Mouse (Mus musculus) heart, embryonic 13.5 days (tissue): ENCODE data around the gene Fam129a. TPM values are rescaled to one million over a fixed set of nuclear protein-coding genes. Genes with fewer than 3 reads are reported as not detected.

Source experiments
- ATAC-seq: fragments of 200-750 bp; cut with Nextera tagmentation; 2 replicates; pipeline ENCODE4 v1.8.0; 2017; ENCODE audit warnings: moderate TSS enrichment; ENCODE audit not compliant: insufficient number of reproducible peaks, low FRiP score, low TSS enrichment; ENCODE audit errors: extremely low read depth
- H3K27ac ChIP-seq: fragments of 300-500 bp; sonication (generic); replicated peaks from 2 replicates; pipeline ENCODE4 v1.5.1; 2015; ENCODE audit warnings: moderate library complexity, mild to moderate bottlenecking, inconsistent platforms
- H3K27me3 ChIP-seq: fragments of 300-500 bp; sonication (generic); replicated peaks from 2 replicates; pipeline ENCODE4 v1.6.1; 2015; ENCODE audit warnings: mild to moderate bottlenecking, inconsistent platforms
- H3K36me3 ChIP-seq: fragments of 300-500 bp; sonication (generic); 2 replicates; pipeline ENCODE4 v1.6.1; 2015; ENCODE audit warnings: mild to moderate bottlenecking, inconsistent platforms
- H3K4me1 ChIP-seq: fragments of 300-500 bp; sonication (generic); 2 replicates; pipeline ENCODE4 v1.6.1; 2015; ENCODE audit warnings: inconsistent platforms
- H3K4me2 ChIP-seq: fragments of 300-500 bp; sonication (generic); 2 replicates; pipeline ENCODE4 v1.6.1; 2015; ENCODE audit warnings: inconsistent platforms, mild to moderate bottlenecking, moderate library complexity
- H3K4me3 ChIP-seq: fragments of 300-500 bp; sonication (generic); 2 replicates; pipeline ENCODE4 v1.5.1; 2015; ENCODE audit warnings: moderate library complexity, mild to moderate bottlenecking, inconsistent platforms
- H3K9ac ChIP-seq: fragments of 300-500 bp; sonication (generic); 2 replicates; pipeline ENCODE4 v1.6.1; 2015; ENCODE audit warnings: inconsistent platforms, mild to moderate bottlenecking, moderate library complexity
- H3K9me3 ChIP-seq: fragments of 300-500 bp; sonication (generic); 2 replicates; pipeline ENCODE4 v1.6.1; 2016; ENCODE audit warnings: inconsistent platforms
- WGBS: fragments of 180-500 bp; shearing (Covaris S2); methylation state at CpG from one replicate; pipeline ENCODE4 v1.1.7; 2015; ENCODE audit warnings: mixed read lengths; 5-methylcytosine and 5-hydroxymethylcytosine counted together
- polyA plus RNA-seq: library from polyadenylated mRNA; unstranded; fragments of >200 nt; fragmentation: Nextera tagmentation; extraction: Ambion mirVana; gene quantifications from 2 replicates; pipeline ENCODE4 v1.2.1, GENCODE M21; 2015

Fam129a gene
- polyA plus RNA-seq, 1 experiment from 2014 or later, result 4.7 TPM

- H3K9me3 ChIP-seq, result no peaks in the 10 kb centered on the region
- no peak overlapping the region for H3K9ac ChIP-seq
- H3K36me3 ChIP-seq, result no peaks in the 10 kb centered on the region
- no peak overlapping the region for H3K4me3 ChIP-seq
- ATAC-seq, result no peak
- no peaks in the 10 kb centered on the region for H3K27me3 ChIP-seq
- H3K27ac ChIP-seq, result no peak overlapping the region
- H3K4me2 ChIP-seq, result no peak overlapping the region
- H3K4me1 ChIP-seq, result peaks cover 39% of the 10 kb centered on the region
- WGBS, result 75% methylated on average over 7 of the region's 7 CpGs
These were observed 86.1 kb downstream of the Fam129a start for GRCm38 (mm10) chr1:151657042-151657605.

DNA sequence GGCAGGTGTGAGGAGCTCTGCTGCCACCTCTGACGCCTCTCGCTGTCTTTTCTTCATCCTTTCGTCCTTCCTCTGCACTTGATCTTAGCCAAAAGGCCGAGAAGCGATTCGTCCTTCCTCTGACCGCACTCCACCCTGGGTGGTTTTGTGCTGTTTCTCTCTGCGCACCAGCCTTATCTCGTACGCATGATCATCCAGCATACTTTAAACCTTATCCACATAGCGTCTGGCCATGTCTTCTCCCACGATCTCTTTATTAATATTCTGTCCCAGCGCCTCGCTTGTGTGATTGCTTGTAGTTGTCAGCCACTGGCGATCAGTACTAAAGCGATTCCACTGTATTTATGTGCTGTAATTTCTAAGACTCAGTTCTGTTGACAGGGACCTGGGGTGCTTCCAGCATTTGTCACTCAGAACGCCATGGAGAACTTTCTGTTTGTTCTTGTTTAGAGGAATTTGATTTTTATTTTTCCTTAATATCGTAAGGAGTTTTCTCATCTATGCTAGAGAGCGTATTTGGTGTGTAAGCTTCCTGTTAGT is 87.4 kb downstream of the Fam129a start:
- no peak overlapping the region for H3K4me2 ChIP-seq
- H3K4me3 ChIP-seq, result no peak overlapping the region
- no peak overlapping the region for H3K9ac ChIP-seq
- H3K9me3 ChIP-seq, result no peaks in the 10 kb centered on the region
- no peak overlapping the region for H3K27ac ChIP-seq
- H3K4me1 ChIP-seq, result peaks cover 36% of the 10 kb centered on the region
- WGBS, result 73% methylated on average over 19 of the region's 19 CpGs
- no peaks in the 10 kb centered on the region for H3K27me3 ChIP-seq
- no peaks in the 10 kb centered on the region for H3K36me3 ChIP-seq
- ATAC-seq, result no peak

GRCm38 (mm10) chr1:151659636-151660035 is 88.7 kb downstream of the Fam129a start:
- no peaks in the 10 kb centered on the region for H3K36me3 ChIP-seq
- ATAC-seq, result no peak
- 32% methylated on average over 8 of the region's 8 CpGs for WGBS
- H3K4me3 ChIP-seq, result no peak overlapping the region
- H3K27ac ChIP-seq, result no peak overlapping the region
- no peaks in the 10 kb centered on the region for H3K9me3 ChIP-seq
- no peak overlapping the region for H3K9ac ChIP-seq
- no peaks in the 10 kb centered on the region for H3K27me3 ChIP-seq
- H3K4me2 ChIP-seq, result no peak overlapping the region
- peaks cover 25% of the 10 kb centered on the region for H3K4me1 ChIP-seq

DNA sequence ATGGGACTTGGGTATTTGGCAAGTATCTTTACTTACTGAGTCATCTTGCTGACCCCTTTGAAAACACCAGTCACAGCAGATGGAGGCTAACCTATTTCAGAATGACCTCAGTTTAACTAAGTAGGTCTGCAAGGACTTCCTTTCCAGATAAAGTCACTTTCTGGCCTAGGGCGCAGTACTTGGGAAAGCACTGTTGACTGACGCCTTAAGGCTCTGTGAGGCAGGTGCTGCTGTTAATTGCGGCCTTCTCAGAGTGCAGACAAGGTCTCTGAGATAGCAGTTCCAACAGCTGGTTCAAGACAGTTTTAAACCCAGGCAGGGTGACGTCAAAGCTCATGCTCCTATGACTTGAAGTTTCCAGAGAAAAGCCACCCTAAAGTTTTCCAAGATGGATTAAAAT is 89.3 kb downstream of the Fam129a start:
- no peaks in the 10 kb centered on the region for H3K9me3 ChIP-seq
- no peak overlapping the region for H3K4me3 ChIP-seq
- no peaks in the 10 kb centered on the region for H3K36me3 ChIP-seq
- 36% methylated on average over 4 of the region's 4 CpGs for WGBS
- ATAC-seq, result no peak
- no peak overlapping the region for H3K4me2 ChIP-seq
- H3K27me3 ChIP-seq, result no peaks in the 10 kb centered on the region
- peaks cover 25% of the 10 kb centered on the region for H3K4me1 ChIP-seq
- no peak overlapping the region for H3K9ac ChIP-seq
- H3K27ac ChIP-seq, result no peak overlapping the region

DNA sequence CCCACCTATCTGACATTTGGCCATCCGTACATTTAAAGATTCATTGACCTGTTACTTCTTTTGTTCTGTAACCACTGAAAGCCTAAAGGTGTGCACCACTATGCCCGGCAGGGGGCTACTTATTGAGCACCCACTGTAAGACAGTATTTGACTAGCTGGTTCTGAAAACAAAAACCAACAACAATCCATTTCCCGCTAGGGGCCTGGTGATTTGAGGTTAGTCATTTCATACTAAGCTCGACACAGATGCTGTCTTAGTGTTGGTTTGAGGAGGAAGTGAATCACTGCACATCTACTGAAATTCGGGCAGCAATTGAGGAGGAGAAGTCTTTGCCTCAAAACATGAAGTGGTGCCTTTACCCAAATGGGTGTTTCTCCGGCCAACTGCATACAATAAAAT is 89.9 kb downstream of the Fam129a start:
- no peak overlapping the region for H3K27ac ChIP-seq
- no peak for ATAC-seq
- H3K27me3 ChIP-seq, result no peaks in the 10 kb centered on the region
- no peaks in the 10 kb centered on the region for H3K36me3 ChIP-seq
- 86% methylated on average over 6 of the region's 6 CpGs for WGBS
- no peak overlapping the region for H3K4me2 ChIP-seq
- no peaks in the 10 kb centered on the region for H3K9me3 ChIP-seq
- no peak overlapping the region for H3K4me3 ChIP-seq
- no peak overlapping the region for H3K9ac ChIP-seq
- H3K4me1 ChIP-seq, result peaks cover 25% of the 10 kb centered on the region

DNA sequence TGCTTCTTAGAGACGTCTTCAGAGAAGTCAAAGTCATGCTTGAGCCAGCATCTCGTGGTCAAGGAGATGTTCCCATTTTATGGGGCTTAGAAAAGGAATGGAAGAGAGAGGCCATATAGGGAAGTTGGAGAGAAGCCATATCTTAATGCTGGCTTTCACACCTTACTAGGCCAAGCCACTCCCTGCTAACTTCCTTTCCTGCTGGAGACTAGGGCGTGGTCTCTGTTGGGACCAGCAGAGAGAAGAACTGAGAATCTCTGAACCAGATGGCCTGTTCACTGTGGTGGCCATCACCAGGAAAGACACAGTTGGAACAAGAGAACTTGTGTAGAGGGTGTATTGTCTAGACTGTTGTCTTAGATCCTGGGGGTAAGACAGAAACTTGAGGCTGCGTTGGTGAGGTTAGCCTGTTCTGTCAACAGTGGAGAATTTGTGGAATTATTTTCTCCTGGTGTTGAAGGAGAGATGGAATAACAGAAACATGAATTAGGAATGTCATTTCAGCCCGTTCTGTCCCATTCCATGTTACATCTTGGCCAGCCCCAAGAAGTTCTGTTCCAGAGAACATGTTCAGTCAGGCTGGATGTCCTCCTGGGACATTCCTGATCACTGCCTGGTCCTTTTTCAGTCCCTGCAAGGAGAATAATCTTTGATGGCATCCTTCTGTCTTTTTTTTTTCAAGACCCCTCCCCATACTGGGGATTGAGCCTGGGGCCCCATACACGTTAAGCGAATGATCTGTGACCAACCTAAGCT is 90.9 kb downstream of the Fam129a start:
- WGBS, result 82% methylated on average over 7 of the region's 7 CpGs
- H3K36me3 ChIP-seq, result no peaks in the 10 kb centered on the region
- peaks cover 25% of the 10 kb centered on the region for H3K4me1 ChIP-seq
- no peaks in the 10 kb centered on the region for H3K27me3 ChIP-seq
- H3K9ac ChIP-seq, result no peak overlapping the region
- H3K27ac ChIP-seq, result no peak overlapping the region
- ATAC-seq, result no peak
- H3K4me2 ChIP-seq, result no peak overlapping the region
- H3K4me3 ChIP-seq, result no peak overlapping the region
- H3K9me3 ChIP-seq, result no peaks in the 10 kb centered on the region

- H3K9ac ChIP-seq, result no peak overlapping the region
- 77% methylated on average over 6 of the region's 6 CpGs for WGBS
- no peaks in the 10 kb centered on the region for H3K9me3 ChIP-seq
- no peak overlapping the region for H3K4me2 ChIP-seq
- H3K36me3 ChIP-seq, result no peaks in the 10 kb centered on the region
- no peak overlapping the region for H3K27ac ChIP-seq
- ATAC-seq, result no peak
- no peak overlapping the region for H3K4me3 ChIP-seq
- H3K4me1 ChIP-seq, result peaks cover 31% of the 10 kb centered on the region
- H3K27me3 ChIP-seq, result no peaks in the 10 kb centered on the region
These were observed 92.0 kb downstream of the Fam129a start for GRCm38 (mm10) chr1:151662958-151663357.

DNA sequence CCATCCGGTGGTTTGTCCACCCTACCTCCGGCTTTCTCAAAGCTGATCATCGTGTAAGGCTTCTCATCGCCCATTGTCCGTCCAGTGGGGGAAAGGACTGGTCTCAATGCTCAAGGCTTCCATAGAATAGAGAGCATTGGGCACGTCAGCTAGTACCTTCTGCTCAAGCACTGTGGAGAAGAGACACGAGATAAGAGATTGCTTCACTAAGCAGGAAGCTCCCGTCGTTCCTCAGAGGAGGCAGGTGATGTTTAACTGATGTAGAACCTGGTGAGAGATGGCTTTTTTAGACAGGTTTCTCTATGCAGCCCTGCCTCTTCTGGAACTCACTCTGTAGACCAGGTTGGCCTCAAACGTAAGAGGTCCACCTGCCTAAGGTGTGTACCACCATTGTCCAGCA is 93.4 kb downstream of the Fam129a start:
- ATAC-seq, result no peak
- H3K4me1 ChIP-seq, result peaks cover 26% of the 10 kb centered on the region
- H3K36me3 ChIP-seq, result no peaks in the 10 kb centered on the region
- no peak overlapping the region for H3K4me2 ChIP-seq
- H3K27me3 ChIP-seq, result no peaks in the 10 kb centered on the region
- H3K9me3 ChIP-seq, result no peaks in the 10 kb centered on the region
- WGBS, result 69% methylated on average over 10 of the region's 10 CpGs
- no peak overlapping the region for H3K27ac ChIP-seq
- H3K4me3 ChIP-seq, result no peak overlapping the region
- H3K9ac ChIP-seq, result no peak overlapping the region

- 77% methylated on average over 7 of the region's 7 CpGs for WGBS
- no peak for ATAC-seq
- Histone ChIP-seq H3K9me3 (no peaks in the 10 kb centered on the region), H3K4me3 (no peak overlapping the region), H3K36me3 (no peaks in the 10 kb centered on the region), H3K27ac (no peak overlapping the region), H3K4me2 (no peak overlapping the region), H3K4me1 (peaks cover 20% of the 10 kb centered on the region), H3K9ac (no peak overlapping the region), H3K27me3 (no peaks in the 10 kb centered on the region)
These were observed 93.9 kb downstream of the Fam129a start for GRCm38 (mm10) chr1:151664837-151665431.

DNA sequence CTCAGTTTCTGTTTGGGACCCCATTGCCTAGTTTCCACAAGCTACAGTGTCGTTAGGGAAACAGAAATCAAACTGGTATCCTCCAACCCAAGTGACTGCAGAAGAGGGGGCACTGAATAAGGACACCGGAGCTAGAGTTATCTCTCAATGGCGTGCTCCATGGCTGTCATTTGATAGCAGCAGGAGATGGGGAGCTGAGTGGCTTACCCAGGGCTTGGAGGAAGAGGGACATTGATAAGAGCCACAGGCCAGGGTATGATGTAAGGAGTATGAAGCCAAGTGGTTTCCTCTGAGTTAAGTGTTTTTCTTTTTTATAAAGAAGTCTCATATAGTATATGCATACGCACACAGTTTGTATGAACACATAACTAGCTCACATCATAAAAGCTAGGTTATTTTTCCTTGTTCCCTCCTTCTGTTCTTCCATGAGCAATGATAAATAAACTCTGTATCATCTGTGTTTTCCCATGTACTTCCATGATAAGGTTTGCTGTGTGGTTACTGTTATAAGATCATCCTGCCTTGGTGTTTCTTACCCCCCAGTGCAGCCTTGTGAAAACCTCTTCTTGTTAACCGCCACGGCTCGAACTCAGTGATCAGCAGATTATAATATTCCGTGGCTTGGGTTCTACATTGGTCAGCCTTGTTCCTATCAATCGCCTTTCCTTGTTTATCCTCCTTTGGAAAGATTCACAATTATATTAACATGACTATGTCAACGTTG is 96.5 kb downstream of the Fam129a start:
- Histone ChIP-seq H3K27ac (no peak overlapping the region), H3K9me3 (no peaks in the 10 kb centered on the region), H3K4me1 (peaks cover 14% of the 10 kb centered on the region), H3K36me3 (no peaks in the 10 kb centered on the region), H3K27me3 (no peaks in the 10 kb centered on the region), H3K9ac (no peak overlapping the region), H3K4me2 (no peak overlapping the region), H3K4me3 (no peak overlapping the region)
- ATAC-seq, result no peak
- 63% methylated on average over 10 of the region's 10 CpGs for WGBS

DNA sequence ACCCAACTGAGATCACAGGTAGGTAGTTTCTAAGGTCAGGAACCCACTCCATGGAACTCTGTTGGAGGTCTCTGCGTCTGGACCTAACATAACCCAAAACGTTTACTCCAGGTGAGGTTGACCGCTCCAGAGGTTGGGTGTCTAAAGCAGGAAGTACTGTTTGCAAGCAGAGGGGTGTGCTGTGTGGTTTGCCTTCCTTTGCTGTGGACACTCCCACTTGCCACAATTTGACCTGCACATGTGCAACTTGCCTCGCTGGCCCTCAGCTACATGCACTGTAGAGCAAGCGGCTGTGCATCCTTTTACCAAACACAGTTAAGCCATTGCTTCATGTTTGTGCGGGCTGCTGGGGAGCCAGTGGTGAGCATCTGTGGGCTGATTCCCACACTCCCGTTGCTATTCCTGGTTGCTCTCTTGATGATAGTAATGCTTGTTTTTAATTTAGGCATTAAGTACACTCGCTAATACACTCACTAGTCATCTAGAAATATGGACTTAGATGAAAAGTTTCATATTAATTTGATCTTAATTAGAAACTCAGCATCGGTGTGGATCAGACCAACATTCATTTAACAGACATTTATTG is 99.1 kb downstream of the Fam129a start:
- H3K9me3 ChIP-seq, result no peaks in the 10 kb centered on the region
- H3K27ac ChIP-seq, result no peak overlapping the region
- no peaks in the 10 kb centered on the region for H3K27me3 ChIP-seq
- peaks cover 14% of the 10 kb centered on the region for H3K4me1 ChIP-seq
- H3K4me2 ChIP-seq, result no peak overlapping the region
- no peaks in the 10 kb centered on the region for H3K36me3 ChIP-seq
- no peak for ATAC-seq
- H3K4me3 ChIP-seq, result no peak overlapping the region
- no peak overlapping the region for H3K9ac ChIP-seq
- WGBS, result 83% methylated on average over 9 of the region's 9 CpGs
